Mouse (Mus musculus) thymus, adult 2 months (tissue): ENCODE results near the gene Stxbp5. TPM values are rescaled to one million over a fixed set of nuclear protein-coding genes. Genes with fewer than 3 reads are reported as not detected.

Experiments used
- DNase-seq: peaks from one replicate; pipeline ENCODE4 v3.0.0; 2021
- H3K27ac ChIP-seq: fragments of 200-500 bp; 2 replicates; pipeline ENCODE4 v1.5.1; 2012; ENCODE audit warnings: low read length, control low read depth; ENCODE audit not compliant: control insufficient read depth, insufficient read depth
- H3K27me3 ChIP-seq: fragments of 200-500 bp; 2 replicates; pipeline ENCODE4 v1.6.1; 2012; ENCODE audit warnings: mild to moderate bottlenecking, low read length, moderate library complexity, mixed read lengths; ENCODE audit not compliant: control insufficient read depth, insufficient read depth
- H3K36me3 ChIP-seq: fragments of 200-500 bp; 2 replicates; pipeline ENCODE4 v1.6.1; 2012; ENCODE audit warnings: mild to moderate bottlenecking, low read length, moderate library complexity; ENCODE audit not compliant: control insufficient read depth, insufficient read depth
- H3K4me1 ChIP-seq: fragments of 200-500 bp; replicated peaks from 2 replicates; pipeline ENCODE4 v1.6.1; 2012; ENCODE audit warnings: low read length; ENCODE audit not compliant: control insufficient read depth, insufficient read depth
- H3K4me3 ChIP-seq: fragments of 200-500 bp; 2 replicates; pipeline ENCODE4 v1.5.1; 2012; ENCODE audit warnings: mild to moderate bottlenecking, low read length, control low read depth, moderate library complexity; ENCODE audit not compliant: control insufficient read depth, insufficient read depth
- CTCF ChIP-seq: fragments of 200-500 bp; IDR thresholded peaks from 2 replicates; pipeline ENCODE4 v1.5.1; 2012; ENCODE audit warnings: mild to moderate bottlenecking, control low read depth, low read length, moderate library complexity, borderline replicate concordance; ENCODE audit not compliant: control insufficient read depth, poor library complexity, insufficient read depth; ENCODE audit errors: extremely low read depth
- POLR2A ChIP-seq: fragments of 200-500 bp; IDR thresholded peaks from 2 replicates; pipeline ENCODE4 v1.6.1; 2012; ENCODE audit warnings: mild to moderate bottlenecking, low read length, control low read depth, moderate library complexity; ENCODE audit not compliant: control insufficient read depth, poor library complexity, insufficient read depth; ENCODE audit errors: extremely low read depth
- WGBS: fragments of 180-500 bp; shearing (Covaris S2); methylation state at CpG from one replicate; pipeline ENCODE4 v1.1.7; 2018; 5-methylcytosine and 5-hydroxymethylcytosine counted together
- polyA plus RNA-seq: library from polyadenylated mRNA; depleted of rRNA; stranded (reverse); fragments of >200 nt; gene quantifications from 2 replicates; pipeline ENCODE4 v1.2.3, GENCODE M21; 2012

Stxbp5 gene
- polyA plus RNA-seq, 1 experiment = 23.9 TPM

DNA sequence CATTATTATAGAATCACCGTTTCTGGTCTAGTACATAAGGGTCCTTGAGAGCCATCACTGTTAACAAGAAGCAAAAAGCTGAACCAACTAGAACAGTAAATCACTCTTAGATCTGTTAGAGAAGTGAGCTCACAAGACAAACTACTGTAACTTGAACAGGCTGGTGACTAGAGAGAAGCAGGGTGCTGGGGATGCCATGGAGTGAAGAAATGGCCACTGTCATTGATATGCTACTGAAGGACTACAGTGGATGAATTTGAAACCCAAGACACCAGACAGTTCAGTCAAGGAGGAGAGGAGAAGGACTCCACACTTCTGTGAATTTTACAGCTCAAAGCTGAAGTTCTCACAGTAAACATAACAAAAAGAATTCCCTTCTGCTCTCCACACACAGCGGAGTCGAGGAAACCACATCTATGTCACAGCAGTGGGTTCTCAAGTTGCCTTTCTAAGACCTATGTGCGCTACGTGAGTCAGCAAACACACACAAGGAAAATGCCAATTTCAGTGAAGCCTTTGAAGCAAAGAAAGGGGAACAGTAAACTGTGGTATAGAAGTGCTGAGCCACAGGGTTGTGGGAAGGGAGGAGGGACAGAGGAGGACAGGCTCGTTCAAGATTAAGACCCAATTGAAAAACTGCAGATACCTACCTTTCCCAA is 20.7 kb downstream of the Stxbp5 start:
- TF ChIP-seq POLR2A (no peak), CTCF (no peak)
- no peak for DNase-seq
- H3K27me3 ChIP-seq = no peaks in the 10 kb centered on the region
- no peak overlapping the region for H3K4me3 ChIP-seq
- no peak overlapping the region for H3K27ac ChIP-seq
- 0 out of 2 replicates have a peak, but pooled peaks cover 3% of the 10 kb centered on the region for H3K4me1 ChIP-seq
- WGBS = 11% methylated on average over 6 of the region's 6 CpGs
- no peaks in the 10 kb centered on the region for H3K36me3 ChIP-seq

DNA sequence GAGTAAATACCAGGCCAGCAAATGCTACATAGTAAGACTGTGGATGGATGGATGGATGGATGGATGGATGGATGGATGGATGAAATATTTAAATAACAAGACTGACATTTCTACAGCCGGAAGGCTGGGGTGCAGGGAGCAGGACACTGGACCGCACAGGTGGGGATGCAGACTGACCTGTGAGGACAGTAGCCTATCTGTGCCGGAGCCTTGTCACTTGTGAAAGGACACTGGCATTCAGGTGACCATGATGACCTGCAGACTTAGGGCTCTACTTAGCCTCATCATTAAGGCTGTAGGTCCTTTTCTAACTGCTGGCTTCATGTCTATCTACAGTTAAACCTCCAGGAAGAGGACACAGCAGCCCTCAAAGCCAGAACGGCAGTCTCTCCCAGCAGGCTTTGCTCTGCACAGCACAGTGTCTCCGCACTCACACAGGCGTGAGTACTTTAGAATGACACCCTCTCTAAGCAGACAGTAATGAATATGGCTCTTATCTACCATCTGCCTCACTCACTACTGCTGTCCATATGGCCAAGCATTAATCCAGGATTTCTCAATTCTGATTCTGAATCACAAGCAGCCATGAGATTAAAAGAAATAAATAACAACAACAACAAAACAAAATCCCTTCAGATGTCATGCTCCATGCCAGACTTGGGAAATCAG is 21.9 kb downstream of the Stxbp5 start:
- H3K4me1 ChIP-seq = 0 out of 2 replicates have a peak, but pooled peaks cover 3% of the 10 kb centered on the region
- no peak for DNase-seq
- H3K27me3 ChIP-seq = no peaks in the 10 kb centered on the region
- 72% methylated on average over 6 of the region's 6 CpGs for WGBS
- H3K27ac ChIP-seq = no peak overlapping the region
- H3K4me3 ChIP-seq = no peak overlapping the region
- TF ChIP-seq CTCF (no peak), POLR2A (no peak)
- no peaks in the 10 kb centered on the region for H3K36me3 ChIP-seq

DNA sequence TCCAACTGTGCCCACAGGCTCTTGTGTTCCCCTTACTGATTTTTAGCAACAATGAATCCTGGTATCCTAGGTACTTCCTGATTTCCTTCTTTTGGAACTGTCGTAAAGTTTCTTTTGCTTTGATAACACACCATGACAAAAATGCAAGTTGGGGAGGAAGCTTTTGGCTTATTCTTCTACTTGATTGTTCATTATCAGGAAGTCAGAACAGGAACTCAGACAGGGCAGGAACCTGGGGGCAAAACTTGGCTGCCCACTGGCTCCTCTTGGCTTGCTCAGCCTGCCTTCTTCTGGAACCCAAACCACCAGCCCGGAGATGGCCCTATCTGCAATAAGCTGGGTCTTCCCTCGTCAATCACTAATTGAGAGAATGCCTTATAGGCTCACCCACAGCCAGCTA is 25.0 kb downstream of the Stxbp5 start:
- no peak for DNase-seq
- 58% methylated on average over 3 of the region's 3 CpGs for WGBS
- H3K27me3 ChIP-seq = no peaks in the 10 kb centered on the region
- TF ChIP-seq CTCF (no peak), POLR2A (no peak)
- no peak overlapping the region for H3K27ac ChIP-seq
- no peak overlapping the region for H3K4me3 ChIP-seq
- no peaks in the 10 kb centered on the region for H3K36me3 ChIP-seq
- H3K4me1 ChIP-seq = 0 out of 2 replicates have a peak, but pooled peaks cover 3% of the 10 kb centered on the region

DNA sequence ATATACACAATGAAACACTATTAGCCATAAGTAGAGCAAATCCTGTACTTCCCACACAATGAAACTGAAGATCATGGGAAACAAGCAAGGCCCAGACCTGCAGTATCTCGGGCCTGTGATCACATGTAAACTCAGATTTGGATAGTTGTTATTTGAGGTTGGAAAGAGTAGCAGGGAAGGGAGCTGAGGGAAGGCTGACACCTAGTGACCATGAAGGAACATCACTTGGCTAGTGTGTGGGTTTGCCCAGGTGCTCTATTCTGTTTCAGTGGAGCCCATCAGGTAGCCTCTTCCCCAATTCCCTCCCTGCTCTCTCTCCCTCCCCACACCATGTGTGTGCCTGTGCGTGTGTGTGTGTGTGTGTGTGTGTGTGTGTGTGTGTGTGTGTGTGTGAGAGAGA is 28.7 kb downstream of the Stxbp5 start:
- no peak overlapping the region for H3K4me3 ChIP-seq
- TF ChIP-seq POLR2A (no peak), CTCF (no peak)
- WGBS = 88% methylated on average over 2 of the region's 2 CpGs
- H3K4me1 ChIP-seq = no peaks in the 10 kb centered on the region
- no peak for DNase-seq
- H3K36me3 ChIP-seq = no peaks in the 10 kb centered on the region
- H3K27ac ChIP-seq = no peak overlapping the region
- H3K27me3 ChIP-seq = no peaks in the 10 kb centered on the region

DNA sequence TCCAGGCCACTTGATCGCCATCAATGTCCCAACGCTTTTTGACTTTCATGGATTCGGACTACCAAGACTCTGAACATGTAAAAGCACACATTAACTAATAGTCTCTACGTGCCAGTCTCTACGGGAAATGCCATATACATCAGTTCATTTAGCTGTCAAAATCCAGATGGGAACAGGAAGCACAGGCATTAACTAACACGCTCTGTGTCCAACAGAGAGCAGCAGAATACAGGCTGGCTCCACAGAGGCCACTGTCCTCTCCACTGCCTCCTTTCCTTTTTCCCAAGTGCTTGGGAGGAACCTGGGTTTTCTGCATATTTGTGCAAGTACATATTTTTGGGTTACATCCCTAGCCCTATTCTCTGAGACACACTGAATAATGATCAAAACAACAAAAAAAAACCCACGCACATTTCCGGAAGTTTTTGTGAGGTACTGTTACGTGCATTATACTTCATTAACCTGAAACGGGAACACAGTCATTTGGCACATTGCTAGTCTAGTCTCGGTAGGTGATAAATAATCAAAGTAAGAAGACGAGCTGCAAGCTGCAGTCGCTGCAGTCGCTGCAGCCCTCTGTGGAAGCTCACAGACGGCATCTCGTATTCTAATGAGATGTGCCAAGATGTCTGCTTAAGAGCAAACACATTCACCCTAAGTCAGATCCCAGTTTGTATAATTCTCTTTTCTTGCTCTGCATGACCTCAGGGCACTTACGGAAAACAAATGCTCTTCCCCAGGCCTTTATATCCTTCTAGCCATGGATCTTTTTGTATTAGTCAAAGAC is 33.9 kb downstream of the Stxbp5 start:
- no peaks in the 10 kb centered on the region for H3K36me3 ChIP-seq
- no peak overlapping the region for H3K4me3 ChIP-seq
- H3K27ac ChIP-seq = no peak overlapping the region
- H3K4me1 ChIP-seq = no peaks in the 10 kb centered on the region
- DNase-seq = no peak
- TF ChIP-seq POLR2A (no peak), CTCF (no peak)
- H3K27me3 ChIP-seq = no peaks in the 10 kb centered on the region
- 96% methylated on average over 17 of the region's 17 CpGs for WGBS

DNA sequence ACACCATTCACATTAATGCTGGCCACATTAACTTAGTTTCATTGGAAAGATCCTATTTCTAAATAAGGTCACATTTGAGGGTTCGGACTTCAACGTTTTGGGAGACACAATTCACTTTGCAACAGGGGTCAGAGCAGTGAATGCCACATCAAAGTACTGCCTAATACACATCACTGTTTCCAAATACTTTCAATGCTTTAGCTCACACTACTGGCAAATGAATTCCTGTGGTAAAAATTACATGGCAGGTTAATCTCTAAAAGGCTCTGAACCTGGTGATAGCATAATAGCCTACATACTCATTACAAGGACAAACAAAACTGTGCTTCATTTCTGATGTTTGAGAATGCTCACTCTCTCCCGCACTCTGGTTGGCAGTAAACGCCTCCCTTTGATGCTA is 40.9 kb downstream of the Stxbp5 start:
- Histone ChIP-seq H3K36me3 (no peaks in the 10 kb centered on the region), H3K27ac (no peak overlapping the region), H3K4me3 (no peak overlapping the region), H3K27me3 (no peaks in the 10 kb centered on the region), H3K4me1 (peaks cover 4% of the 10 kb centered on the region)
- 96% methylated on average over 4 of the region's 4 CpGs for WGBS
- no peak for TF ChIP-seq CTCF
- no peak for DNase-seq
